Mouse (Mus musculus): ENCODE measurements around the gene Gm47791.

DNA sequence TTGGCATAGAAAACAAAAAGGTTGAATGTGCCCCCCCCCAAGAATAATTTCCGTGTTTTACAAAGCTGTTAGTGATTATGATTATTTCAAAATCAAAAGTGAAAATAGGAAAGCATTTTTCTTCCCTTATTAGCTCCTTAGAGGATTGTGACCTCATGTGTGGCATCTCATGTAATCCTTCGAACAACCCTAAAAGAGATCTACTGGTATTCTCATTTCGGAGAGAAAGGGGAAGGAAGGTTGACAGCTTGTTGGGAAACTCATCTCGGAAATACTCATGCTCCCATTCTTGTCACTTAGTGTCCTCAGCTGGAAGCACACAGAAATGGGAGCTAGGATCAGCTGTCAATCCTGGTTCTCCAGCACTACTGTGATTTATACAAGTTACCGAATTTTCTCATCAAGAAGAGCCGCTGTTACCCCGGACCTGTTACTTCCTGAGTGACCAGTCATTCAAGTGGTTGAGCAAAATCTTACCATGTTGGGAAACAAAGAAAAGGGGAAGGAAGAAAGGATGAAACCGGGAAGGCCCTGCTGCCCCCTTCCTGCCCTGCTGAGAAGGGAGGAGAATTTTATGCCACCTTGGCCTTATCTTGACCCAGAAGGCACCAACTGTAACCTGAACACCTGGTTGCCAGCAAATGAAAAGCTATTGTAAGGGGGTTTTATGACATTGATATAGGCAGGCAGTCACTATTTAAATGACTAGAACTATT, 9.4 kb downstream of the Gm47791 start:
- TF ChIP-seq CTCF (IDR thresholded peaks at IDR 0.05; ENCODE audit: low read depth) (no peak), EP300 (IDR thresholded peaks at IDR 0.05; ENCODE audit: low read depth) (no peak)
